Mouse (Mus musculus) gastrocnemius, adult 2 months (tissue): ENCODE measurements around the gene Carmil3. TPM values are rescaled to one million over a fixed set of nuclear protein-coding genes. Genes with fewer than 3 reads are reported as not detected.
A peak's percentile ranks its signal among the peaks of the same experiment; 100 is the strongest.

Experiments
- DNase-seq: peaks from one replicate; pipeline ENCODE4 v3.0.0; 2022
- H3K27ac ChIP-seq: fragments of 200-600 bp; 2 replicates; pipeline ENCODE4 v1.8.1; 2022; ENCODE audit warnings: mild to moderate bottlenecking
- H3K4me3 ChIP-seq: fragments of 200-600 bp; 2 replicates; pipeline ENCODE4 v1.8.1; 2022; ENCODE audit warnings: mild to moderate bottlenecking, moderate library complexity
- CTCF ChIP-seq: fragments of 200-600 bp; IDR thresholded peaks from 2 replicates; pipeline ENCODE4 v1.8.1; 2022; ENCODE audit warnings: antibody characterized with exemption, mild to moderate bottlenecking, moderate library complexity
- intact Hi-C: fragments of 180-260 bp; cut with DNase I; formaldehyde crosslinking; loops from one replicate; pipeline ENCODE4 v1.15.1; 2025
- total RNA-seq, 2 experiments: library from RNA; stranded (reverse); gene quantifications; 2 replicates each; pipeline ENCODE4 v1.2.3; 2021

Carmil3 gene
- total RNA-seq, 2 experiments from 2014 or later = 0.43 to 0.95 TPM

DNA sequence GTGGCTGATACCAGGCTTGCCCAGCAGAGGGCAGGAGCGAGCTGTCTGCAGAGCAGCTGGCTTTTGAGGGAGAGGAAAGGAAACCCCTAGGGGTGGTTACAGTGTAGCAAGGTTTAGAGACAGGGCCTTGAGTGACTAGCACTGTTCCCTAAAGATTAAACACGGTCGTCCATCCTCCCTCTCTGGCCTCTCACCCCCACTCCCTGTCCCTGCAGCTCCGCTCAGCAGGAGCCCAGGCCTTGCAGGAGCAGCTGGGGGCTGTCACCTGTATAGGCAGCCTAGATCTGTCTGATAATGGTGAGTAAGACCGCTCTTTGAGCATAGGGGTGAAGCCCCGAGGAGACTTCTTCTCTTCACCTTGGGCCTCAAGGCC, 7.0 kb downstream of the Carmil3 start:
- Histone ChIP-seq H3K4me3 (no peak overlapping the region; the same call in 1 of the 2 replicates), H3K27ac (no peak overlapping the region)
- peak; percentile 97 for TF ChIP-seq CTCF
- peak; percentile 87 for DNase-seq
- intact Hi-C loops = loop anchor here (2.0 to 10.0 kb wide), 5 partner anchors 29 to 247 kb away; partner anchors contain the start of genes Dhrs1, Irf9 and Nop9

DNA sequence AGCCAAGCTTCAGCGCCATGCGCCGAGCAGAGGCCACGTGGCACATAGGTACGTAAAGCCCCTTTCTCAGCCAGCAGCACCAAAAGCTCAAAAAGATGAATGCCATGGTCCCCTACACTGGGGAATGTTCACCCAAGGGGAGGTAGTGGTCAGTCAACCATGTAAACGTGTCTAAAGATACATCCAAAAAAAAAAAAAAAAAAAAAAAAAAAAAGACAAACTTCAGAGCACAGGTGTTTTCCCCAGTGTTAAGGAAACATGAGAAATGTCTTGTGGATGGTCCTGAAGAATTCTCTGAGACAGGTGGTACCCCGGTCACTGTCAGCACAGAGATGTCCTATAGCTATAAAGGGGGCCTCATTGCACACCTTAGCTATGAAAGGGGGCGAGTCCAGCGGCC, 15.2 kb downstream of the Carmil3 start:
- Histone ChIP-seq H3K4me3 (no peak overlapping the region), H3K27ac (no peak overlapping the region)
- TF ChIP-seq CTCF = no peak
- intact Hi-C loops = no loop called here
- no peak for DNase-seq

- Histone ChIP-seq H3K27ac (no peak overlapping the region), H3K4me3 (no peak overlapping the region)
- intact Hi-C loops = no loop called here
- no peak for TF ChIP-seq CTCF
- no peak for DNase-seq
Observed at GRCm38 (mm10) chr14:55507801-55508200, 17.4 kb downstream of the Carmil3 start.

- intact Hi-C loops = no loop called here
- no peak for DNase-seq
- TF ChIP-seq CTCF = no peak
Observed at GRCm38 (mm10) chr14:55509540-55509939, 19.1 kb downstream of the Carmil3 start.

DNA sequence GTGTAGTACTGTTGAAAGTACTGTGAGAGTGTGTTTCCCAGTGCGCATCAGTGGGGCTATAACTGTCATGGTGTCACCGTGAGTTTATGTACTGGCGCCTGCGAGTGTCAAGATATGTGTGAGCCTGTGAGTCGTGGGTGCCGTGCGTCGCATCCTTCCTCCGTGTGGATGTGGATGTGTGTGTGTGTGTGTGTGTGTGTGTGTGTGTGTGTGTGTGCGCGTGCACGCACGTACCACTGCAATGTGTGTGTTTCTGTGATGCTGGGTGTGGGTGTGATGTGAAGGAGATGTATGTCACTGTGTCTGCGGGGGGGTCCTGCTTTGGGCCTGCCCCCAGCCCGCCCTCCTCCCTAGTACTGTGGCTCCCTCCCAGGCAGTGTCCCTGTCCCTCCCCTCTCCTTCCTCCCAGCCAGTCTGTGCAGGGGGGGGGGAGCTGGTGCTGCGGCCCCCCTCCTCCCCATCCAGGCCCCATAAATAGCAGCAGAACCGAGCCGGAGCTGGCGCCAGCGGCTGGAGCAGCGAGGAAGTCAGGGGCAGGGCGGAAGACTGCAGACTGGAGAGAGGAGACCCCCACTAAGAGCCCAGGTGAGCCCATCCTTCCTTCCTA, 19.8 kb downstream of the Carmil3 start, which contains the start of gene Cpne6:
TSS of gene Cpne6 (plus strand) at position 321 of the 607 bp plus-strand sequence.
- TF ChIP-seq CTCF = no peak
- no peak within 1 kb of the TSS for H3K4me3 ChIP-seq
- intact Hi-C loops = no loop called here
- no peak for DNase-seq
- H3K27ac ChIP-seq = no peak within 1 kb of the TSS

More at GRCm38 (mm10) chr14:55509540-55509939, 19.1 kb downstream of the Carmil3 start:
- no peak overlapping the region for H3K4me3 ChIP-seq
- no peak overlapping the region for H3K27ac ChIP-seq

GRCm38 (mm10) chr14:55511037-55511436, 20.6 kb downstream of the Carmil3 start:
- Histone ChIP-seq H3K4me3 (no peak overlapping the region), H3K27ac (no peak overlapping the region)
- intact Hi-C loops = no loop called here
- no peak for DNase-seq
- TF ChIP-seq CTCF = no peak

DNA sequence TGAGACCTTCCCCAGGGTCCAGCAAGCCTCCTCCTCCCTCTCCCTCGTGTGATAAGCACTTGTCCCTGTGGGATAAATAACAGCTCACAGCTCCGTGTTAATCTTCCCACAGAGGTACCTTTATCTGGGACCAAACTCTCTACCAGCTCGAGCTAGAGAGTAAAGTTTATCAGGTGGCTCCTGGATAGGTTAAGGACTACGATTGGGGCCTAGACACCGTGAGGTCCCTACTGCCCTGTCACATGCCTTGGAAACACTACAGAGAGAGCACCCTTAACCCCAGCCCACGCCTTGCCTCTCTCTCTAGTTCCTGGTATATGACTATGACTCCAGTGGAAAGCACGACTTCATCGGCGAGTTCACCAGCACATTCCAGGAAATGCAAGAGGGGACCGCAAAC, 23.5 kb downstream of the Carmil3 start:
- H3K27ac ChIP-seq = no peak overlapping the region
- no peak for DNase-seq
- intact Hi-C loops = no loop called here
- no peak for TF ChIP-seq CTCF
- no peak overlapping the region for H3K4me3 ChIP-seq

DNA sequence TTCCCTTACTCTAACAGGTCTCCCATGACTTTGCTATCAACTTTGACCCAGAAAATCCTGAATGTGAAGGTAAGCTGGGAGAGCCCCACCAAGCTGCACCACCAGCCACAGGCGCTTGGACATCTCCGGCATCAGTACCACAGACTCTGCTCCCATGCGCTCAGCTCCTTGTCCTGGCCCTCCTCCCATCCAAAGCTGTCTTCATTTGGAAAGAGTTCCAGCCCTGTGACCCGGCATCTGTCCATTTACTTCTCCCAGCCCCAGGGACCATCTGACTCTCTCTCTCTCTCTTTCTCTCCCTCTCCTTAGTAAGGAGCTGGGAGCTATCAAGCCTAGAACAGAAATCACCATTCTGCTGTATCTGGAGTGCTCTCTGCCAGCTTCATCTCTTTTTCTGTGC, 25.4 kb downstream of the Carmil3 start:
- H3K27ac ChIP-seq = no peak overlapping the region
- intact Hi-C loops = no loop called here
- TF ChIP-seq CTCF = no peak
- DNase-seq = no peak
- no peak overlapping the region for H3K4me3 ChIP-seq

DNA sequence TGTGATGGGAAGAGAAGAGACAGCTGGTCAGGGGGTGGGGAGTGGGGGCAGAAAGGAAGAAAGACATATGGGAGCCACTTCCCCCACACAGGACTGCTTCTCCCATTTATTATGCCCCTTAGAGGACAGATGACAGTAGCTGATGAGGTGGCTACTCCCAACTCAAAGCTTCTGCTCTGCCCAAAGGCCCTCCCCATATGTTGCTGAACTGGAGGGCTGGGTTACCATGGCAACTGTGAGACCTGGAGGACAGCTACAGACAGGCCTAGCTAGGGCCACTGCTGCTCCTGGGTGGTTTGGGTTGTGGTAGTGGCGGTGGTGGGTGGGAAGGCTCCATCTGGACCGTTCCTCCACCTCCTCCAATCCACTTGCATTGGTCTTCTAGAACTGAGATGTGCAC, 28.4 kb downstream of the Carmil3 start:
- H3K4me3 ChIP-seq = no peak overlapping the region
- no peak for DNase-seq
- intact Hi-C loops = no loop called here
- no peak overlapping the region for H3K27ac ChIP-seq
- no peak for TF ChIP-seq CTCF

GRCm38 (mm10) chr14:55519604-55520003, 29.2 kb downstream of the Carmil3 start:
- intact Hi-C loops = no loop called here
- no peak for TF ChIP-seq CTCF
- no peak for DNase-seq
- Histone ChIP-seq H3K4me3 (no peak overlapping the region), H3K27ac (no peak overlapping the region)

DNA sequence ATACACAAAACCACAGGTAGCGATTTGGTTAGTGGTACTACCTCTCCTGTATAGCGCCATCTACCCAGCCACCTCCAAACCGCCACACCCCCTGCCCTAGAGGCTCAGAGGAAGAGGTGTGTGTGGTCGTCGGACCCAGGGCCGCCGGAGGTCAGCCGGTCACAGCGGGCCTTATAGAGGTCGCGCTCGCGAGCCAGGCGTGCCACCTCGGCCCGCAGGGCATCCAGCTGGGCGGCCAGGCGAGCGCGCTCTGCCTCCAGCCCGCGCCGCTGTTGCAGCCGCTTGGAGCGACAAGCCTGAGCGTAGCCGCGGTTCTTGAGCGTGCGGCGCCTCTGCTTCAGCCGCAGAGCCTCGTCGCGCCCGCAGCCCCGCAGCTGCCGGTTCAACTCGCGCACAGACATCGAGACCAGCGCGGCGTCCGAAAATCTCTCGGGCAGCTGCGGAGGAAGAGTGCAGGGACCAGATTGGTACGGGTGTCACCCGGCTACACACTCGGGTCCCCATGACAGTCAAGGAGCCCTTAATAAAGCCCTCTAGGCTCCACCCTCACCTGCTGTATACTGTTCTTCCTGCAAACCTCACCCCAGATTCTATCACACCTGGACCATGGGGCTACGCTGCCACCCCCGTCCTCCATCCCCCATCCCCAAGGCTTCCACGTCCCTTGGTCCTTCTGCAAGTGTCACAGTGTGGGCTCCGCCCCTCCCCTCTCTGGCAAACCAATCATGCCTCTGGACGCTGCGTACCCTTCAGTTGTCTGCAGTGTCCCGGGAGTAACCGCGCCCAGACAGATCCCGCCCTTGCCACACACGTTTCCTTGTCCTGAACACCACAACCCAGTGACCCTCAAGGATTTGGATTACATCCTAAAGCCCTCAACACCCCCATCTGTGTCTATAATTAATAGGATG, 30.3 kb downstream of the Carmil3 start:
- no peak for TF ChIP-seq CTCF
- Histone ChIP-seq H3K27ac (no peak overlapping the region), H3K4me3 (peak overlapping the region; percentile 62)
- no peak for DNase-seq
- intact Hi-C loops = no loop called here

DNA sequence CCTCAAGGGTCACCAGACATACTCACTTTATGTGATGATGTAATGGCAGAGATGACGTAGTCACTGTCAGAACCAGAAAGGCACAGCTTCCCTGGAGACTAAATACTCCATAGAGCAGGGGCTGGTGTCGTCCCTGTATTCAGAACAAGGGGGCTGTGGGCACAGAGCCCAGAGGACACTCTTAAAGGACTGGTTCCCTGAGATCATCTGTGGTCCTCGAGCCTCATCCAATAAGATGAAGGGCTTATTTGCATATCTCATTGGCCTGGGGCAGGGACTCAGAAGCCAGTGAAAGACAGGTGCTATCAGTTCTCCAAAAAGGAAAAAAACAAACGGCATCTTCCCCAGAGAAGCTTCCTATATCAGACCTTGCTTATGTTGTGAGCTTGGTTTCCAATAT, 33.6 kb downstream of the Carmil3 start:
- Histone ChIP-seq H3K4me3 (no peak overlapping the region), H3K27ac (no peak overlapping the region)
- intact Hi-C loops = no loop called here
- no peak for TF ChIP-seq CTCF
- DNase-seq = no peak

DNA sequence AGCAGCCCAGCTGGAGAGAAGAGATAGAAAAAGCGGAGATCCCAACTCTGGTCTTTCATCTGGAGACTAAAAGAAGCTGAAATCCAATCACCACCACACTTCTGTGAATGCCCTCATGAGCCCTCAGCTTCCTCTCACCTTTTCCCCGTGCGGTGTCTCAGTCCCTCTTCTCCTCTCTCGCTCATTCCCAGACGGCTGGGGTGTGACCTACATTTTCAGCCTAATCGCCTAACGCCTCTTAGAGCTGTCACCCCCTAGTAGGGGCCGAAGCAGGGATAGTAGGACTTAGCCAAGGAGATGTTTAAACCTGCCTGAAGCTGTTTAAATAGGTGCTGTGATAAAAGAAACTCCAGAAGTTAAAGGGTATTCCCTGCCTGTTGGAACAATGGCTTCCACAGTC, 34.3 kb downstream of the Carmil3 start, which contains the start of gene Nrl:
TSS of gene Nrl (minus strand) at position 197 of the 400 bp plus-strand sequence.
- intact Hi-C loops = no loop called here
- TF ChIP-seq CTCF = no peak
- Histone ChIP-seq H3K4me3 (no peak within 1 kb of the TSS), H3K27ac (no peak within 1 kb of the TSS)
- no peak for DNase-seq
